Mouse (Mus musculus) thymus, postnatal 14 days (tissue): Measurements from ENCODE around the gene Smarce1.
A peak's percentile ranks its signal among the peaks of the same experiment; 100 is the strongest.

Experiments used
- DNase-seq: peaks from one replicate; pipeline ENCODE4 v3.0.0; 2021

Smarce1 gene

DNA sequence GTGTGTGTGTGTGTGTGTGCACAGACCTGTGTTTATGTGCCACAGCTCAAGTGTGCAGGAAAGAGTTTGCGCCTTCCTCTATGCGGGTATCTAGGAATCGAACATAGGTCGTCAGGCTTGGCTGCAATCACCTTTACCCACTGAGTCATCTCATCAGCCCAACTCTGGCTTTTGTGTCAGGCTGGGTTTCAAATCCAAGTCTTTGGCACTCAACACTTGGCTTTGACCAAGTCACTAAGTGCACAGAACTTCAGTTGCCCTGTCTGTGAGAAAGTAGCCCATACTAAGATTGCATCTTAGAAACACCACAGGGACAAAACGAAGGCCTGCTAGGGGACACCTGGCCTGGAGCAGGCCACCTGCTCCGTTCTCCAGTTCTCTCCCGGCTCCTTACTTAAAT, 63.2 kb downstream of the Smarce1 start:
- no peak for DNase-seq

DNA sequence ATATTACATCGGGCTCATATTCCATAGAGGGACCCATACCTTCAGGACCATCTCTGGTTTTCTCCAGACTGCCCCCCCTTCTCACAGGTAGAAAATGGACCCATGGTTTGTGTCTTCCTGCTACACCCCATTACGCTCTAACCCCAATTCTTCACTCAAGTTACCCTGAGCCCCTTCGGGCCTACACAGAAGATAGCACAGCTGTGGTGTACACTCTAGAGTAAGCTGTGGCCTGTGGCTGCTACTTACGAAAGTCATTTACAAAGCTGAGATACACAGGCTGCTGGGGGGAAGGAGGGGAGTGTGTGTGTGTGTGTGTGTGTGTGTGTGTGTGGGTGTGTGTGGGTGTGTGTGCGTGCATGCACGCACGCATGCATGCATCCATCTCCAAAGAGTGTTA, 64.6 kb downstream of the Smarce1 start:
- peak; percentile 57 for DNase-seq

DNA sequence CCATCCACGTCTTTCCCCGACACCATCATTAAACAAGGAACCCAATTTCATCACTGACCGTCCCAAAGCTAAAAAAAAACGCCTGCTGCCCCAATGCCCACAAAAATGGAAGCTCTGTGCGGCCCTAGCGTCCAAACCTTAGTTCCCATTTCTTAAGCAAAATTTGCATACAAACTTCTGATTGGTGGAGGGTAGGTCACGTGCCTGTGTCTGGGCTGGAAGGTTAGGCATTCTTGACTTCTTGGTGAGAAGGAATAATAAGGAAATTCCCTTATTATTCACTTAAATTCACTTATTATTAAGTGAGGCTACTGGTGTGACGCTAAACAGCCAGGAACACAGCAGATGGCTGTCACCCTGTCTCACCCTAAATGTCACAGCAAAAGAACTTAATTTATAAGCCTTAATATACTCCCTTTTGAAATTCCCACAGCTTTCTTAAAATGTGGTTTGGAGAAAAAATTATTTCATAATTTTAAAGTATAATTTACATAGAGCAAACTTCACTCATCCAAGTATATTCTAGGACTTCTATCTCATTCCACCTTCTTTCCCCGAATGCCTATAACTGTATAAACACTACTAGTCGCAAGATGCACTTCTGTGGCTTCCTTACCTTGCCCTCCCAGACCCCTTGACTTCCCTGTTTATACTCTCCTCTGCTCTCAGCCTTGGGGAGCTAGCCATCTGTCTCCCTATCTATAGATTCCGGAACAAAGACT, 65.6 kb downstream of the Smarce1 start:
- no peak for DNase-seq

DNA sequence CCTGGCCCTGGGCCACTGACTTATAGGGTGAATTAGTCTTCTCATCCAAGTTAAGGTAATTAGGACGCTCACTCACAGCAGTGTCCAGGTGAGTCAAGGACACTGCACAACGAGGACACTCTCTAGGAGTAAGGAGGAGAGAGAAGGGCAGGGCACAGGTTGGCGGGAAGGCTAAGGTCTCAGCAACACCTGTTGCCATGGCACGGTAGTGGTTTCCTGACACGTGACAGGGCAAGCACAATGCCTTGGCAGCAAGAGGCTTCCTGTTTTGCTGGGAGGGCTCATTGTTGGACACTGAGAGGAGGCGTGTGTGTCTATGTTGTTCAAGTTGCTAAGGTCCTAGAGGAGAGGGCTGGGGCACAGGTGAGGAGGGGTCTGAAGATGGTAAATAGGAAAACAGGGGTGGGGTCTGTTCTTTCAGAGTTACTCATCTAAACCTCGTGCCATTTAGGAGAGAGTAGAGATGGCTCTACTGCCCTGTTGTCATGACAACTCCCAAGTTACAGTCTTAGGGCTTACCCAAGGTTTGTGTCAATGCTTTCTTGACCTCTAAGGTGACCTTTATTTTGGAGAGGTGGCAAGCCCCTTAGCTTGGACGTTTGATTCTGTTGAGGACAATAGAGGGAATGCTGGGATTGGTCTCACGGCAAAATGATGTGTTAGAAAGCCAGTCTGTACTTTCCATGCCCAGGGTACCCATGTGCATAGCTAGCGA, 67.7 kb downstream of the Smarce1 start:
- peak; percentile 84 for DNase-seq

DNA sequence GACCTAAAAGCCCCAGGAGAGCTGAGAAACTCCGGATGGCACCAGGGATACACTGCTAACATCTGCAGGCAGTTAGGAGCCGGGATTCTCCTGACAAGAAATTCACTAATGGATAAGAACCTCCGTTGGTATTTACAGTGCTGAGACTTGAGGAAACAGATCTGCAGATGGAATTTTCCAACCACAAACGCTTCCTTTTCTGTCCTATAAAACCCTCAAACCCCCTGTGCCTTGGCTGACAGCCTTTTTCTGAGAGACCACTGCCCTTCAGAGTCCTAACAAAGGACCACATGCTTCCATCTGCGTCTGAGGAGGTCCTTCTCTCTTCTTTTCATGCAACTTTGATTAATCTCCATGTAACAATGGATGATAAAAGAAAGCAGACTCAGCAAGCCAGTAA, 69.2 kb downstream of the Smarce1 start:
- DNase-seq = no peak

DNA sequence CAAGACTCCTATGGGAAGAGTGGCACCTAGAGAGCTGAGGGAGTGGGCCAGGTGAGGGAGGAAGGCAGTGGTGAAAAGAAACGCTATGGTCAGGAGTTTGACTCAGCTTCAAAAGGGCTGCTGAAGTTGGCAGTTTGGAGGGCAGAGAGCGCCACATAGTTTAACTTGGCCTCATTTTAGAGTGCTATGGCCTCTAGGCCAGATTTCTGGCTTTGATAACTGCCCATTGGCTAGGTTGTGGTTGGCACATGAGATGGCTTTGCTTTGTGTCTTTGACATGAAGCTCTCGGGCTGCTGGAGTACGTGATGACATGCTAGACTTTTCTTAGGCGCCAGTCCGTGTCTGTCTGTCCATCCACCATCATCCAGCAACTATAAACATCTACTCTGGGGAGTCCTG, 70.6 kb downstream of the Smarce1 start:
- no peak for DNase-seq
